Mouse (Mus musculus) neutrophil, adult 83 days (primary cell): ENCODE results near the gene Aldob. TPM values are rescaled to one million over a fixed set of nuclear protein-coding genes. Genes with fewer than 3 reads are reported as not detected.

ENCODE experiments used
- total RNA-seq, 2 experiments: library from RNA; stranded (reverse); gene quantifications; one replicate each; pipeline ENCODE4 v1.2.4; 2023

Aldob gene
- not detected for total RNA-seq

GRCm38 (mm10) chr4:49549383-49549782 lies at the start of gene Aldob:
Gene Aldob, minus strand, starts transcription at chr4:49549546.

GRCm38 (mm10) chr4:49597183-49598100 lies 48.1 kb upstream of the Aldob start, which contains the start of gene Tmem246:
Gene Tmem246, minus strand, starts transcription at chr4:49597876.

DNA sequence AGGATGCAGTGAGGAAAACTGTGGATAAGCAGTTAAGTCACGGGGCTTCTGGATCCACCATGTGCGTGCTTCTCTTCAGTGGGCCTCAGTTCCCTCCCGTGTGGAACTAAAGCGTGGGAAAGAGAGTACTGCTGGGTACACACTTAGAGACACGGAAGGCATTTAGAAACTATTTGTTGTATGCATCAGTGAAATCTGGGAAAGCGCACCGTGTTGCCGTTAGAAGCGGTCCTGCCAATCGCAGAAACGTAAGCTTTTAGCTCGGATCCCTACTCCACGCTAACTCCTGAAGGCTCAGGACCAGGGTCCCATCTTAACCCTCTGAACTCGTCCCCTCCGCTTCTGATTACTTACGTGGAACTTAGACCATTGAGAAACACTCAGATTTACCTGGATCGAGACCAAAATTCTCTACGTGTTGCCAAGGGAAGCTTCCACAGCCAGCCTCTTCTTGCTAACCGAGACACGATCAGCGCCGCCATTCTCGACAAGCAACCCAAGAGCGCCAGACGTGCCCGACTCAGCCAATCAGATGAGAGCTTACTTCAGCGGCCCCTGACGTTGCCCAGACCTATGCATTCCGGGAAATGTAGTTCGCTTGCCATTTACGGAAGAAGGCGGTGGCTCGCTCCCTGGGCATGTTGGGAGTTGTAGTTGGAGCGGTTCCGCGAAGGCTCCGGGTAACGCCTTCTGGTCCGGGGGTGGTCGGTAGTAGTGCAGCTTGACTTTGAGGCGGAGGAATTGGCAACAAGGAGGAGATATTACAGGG lies 28.6 kb downstream of the Aldob start, which contains the start of the genes Mrpl50 and Zfp189:
TSS of gene Mrpl50 (minus strand) at position 522 of the 769 bp plus-strand sequence.
TSS of gene Zfp189 (plus strand) at position 605 of the 769 bp plus-strand sequence.

DNA sequence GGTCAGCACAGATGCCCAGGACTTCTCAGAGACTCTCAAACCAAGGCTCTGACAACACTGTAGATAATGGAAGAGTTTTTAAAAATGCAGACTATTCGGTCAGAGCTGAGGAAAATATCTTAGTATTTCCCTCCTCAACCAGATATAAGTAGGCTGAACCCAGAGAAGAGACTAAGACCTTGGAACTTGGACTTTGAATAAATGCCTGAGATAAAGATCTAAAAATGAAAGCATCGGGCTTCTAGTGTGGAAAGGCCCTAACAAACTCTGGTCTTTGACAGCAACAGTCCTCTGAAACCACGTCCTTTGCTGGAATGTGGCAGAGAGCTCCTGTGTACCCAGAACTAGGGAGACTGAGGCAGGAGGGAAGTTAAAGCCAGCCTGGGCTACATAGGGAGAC lies 43.0 kb downstream of the Aldob start, which contains the start of gene Baat:
TSS of gene Baat (minus strand) at position 172 of the 400 bp plus-strand sequence.

Other genes with a start within 250 kb of the Aldob start
- not detected for gene Acnat2, start 141.4 kb downstream of the Aldob start, total RNA-seq
- gene Acnat1, start 75.6 kb downstream of the Aldob start, total RNA-seq, result under 1 TPM in 1 of 2 experiments, not detected in 1; 0.22 TPM
- not detected for gene Baat, start 43.0 kb downstream of the Aldob start, total RNA-seq
- 1 to 10 TPM; 5.6 to 7.0 TPM for gene Mrpl50, start 28.5 kb downstream of the Aldob start, total RNA-seq
- 1 to 10 TPM; 1.8 to 2.8 TPM for gene Zfp189, start 28.4 kb downstream of the Aldob start, total RNA-seq
- under 1 TPM; 0.39 to 0.57 TPM for gene Tmem246, start 48.3 kb upstream of the Aldob start, total RNA-seq
- 10 to 100 TPM; 87.4 to 92.0 TPM for gene Rnf20, start 82.5 kb upstream of the Aldob start, total RNA-seq
- gene Ppp3r2, start 132.5 kb upstream of the Aldob start, total RNA-seq, result not detected